Mouse (Mus musculus) stomach, postnatal 0 days (tissue): ENCODE measurements at regions not wholly inside any gene's neighbourhood (a gene's known extent, or its start where the extent isn't known, plus 50 kb on each side); places are given as distances from the start of the nearest gene placed in this dataset.

ENCODE experiments used
- CTCF ChIP-seq: IDR thresholded peaks from 2 replicates; pipeline ENCODE4 v1.5.1; 2016; ENCODE audit warnings: antibody characterized with exemption, low read depth, mild to moderate bottlenecking, moderate library complexity
- EP300 ChIP-seq: optimal IDR thresholded peaks from 2 replicates; pipeline ENCODE3; 2016; ENCODE audit warnings: antibody characterized with exemption

DNA sequence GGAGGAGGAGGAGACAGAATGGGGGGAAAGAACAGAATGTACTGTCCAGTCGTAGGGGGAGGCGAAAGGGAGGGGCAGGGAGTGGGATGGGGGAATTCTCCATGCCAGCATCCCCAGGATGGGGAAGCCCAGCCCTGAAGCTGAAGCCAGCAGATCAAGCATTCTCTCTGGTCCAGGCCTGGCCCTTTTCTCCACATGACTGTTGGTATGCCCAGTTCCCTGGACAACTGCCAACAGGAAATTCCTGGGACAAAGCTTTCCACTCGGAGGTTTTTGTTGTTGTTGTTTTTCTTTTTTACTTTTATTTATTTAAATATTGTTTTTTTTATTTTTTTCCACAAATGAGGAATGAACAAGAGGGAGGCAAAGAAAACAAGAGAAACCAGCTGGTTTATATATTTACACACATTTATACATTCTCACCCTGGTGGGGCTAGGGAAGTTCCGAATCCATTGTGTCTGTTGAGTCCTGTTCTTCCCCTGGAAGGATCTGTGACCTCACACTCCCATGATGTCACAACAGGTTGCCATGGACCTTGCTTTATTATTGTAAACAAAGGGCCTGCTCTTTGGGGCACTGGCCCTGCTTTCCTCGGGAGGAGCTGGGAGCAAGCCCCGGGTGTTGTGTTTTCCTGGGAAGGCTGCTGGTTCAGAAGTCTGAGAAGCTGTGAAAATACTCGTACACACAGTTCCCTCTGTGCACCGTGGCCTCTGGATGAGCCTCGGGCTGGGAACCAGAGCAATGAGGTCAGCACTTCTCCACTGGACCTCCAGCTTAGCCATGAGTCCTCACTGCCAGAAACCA is 135.5 kb upstream of the Med13l start:
- TF ChIP-seq CTCF, result no peak
- peak; percentile 71 for TF ChIP-seq EP300
